Mouse (Mus musculus) adrenal gland (tissue): ENCODE data around the gene Pipox.

Experiments used
- intact Hi-C: fragments of 180-260 bp; cut with DNase I; formaldehyde crosslinking; loops from one replicate; pipeline ENCODE4 v1.15.1; 2025

Pipox gene

DNA sequence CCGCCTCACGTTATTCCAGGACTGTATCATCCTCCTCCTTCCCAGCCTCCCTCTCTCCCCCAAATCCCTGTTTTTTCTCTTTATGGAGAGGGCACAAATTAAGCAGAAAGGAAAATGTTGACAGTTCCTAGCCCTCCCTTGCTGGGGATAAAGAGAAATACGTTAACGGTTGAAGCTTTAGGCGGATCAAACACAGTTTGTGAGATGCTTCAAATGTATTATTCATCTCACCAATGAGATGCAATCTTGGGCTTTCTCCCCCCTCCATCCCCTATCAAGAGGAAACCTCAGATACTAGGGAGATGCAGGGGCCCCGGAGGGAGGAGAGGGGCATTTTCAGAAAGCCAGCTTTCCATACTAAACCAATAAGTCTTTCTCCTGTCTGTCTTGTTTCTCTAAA is 15.9 kb upstream of the Pipox start:
- intact Hi-C loops = no loop called here

- intact Hi-C loops = no loop called here
Measured at GRCm38 (mm10) chr11:77909376-77909775, 15.5 kb upstream of the Pipox start.

GRCm38 (mm10) chr11:77908468-77908867 is 14.6 kb upstream of the Pipox start:
- intact Hi-C loops = no loop called here

DNA sequence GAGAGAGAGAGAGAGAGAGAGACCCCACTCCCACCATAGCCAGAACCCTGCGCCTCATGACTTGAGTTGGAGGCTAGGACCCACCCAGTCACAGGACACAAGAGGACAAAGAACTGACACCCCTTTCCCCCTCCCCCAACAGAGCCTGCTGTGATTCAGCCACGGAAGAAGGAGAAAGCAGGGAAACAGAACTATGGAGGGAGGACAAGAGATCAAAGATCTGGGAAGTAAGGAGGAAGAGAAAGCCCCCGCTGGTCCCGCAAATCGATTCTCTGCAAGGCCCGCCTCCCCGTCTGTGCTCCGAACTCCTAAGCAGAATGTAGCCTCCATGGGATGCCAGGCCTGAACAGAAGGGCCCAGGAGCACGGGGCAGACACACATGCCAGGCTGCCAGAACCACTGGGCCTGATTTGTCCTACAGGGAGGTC is 12.9 kb upstream of the Pipox start:
- intact Hi-C loops = no loop called here

GRCm38 (mm10) chr11:77906097-77906687 is 12.3 kb upstream of the Pipox start:
- intact Hi-C loops = no loop called here

GRCm38 (mm10) chr11:77904707-77905106 is 10.8 kb upstream of the Pipox start:
- intact Hi-C loops = no loop called here

DNA sequence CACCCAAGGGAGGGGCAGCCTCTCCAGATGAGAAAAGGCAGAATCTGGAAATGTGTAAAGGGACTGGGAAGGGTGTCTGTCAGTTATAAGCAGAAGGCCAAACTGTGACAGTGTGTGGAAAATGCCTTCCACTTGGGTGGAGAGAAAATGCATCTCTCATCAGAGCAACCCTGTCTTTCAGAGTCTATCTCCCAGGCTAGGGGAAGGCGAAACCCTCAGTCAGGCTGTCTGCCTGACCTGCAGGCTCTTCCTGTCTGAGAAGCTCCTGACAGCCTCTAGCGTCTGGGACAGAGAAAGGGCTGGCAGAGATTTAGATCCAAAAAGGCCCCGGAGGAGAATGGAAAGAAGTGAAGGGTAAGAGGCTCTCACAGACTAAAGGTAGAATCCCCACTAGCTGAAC is 9.9 kb upstream of the Pipox start:
- intact Hi-C loops = no loop called here

DNA sequence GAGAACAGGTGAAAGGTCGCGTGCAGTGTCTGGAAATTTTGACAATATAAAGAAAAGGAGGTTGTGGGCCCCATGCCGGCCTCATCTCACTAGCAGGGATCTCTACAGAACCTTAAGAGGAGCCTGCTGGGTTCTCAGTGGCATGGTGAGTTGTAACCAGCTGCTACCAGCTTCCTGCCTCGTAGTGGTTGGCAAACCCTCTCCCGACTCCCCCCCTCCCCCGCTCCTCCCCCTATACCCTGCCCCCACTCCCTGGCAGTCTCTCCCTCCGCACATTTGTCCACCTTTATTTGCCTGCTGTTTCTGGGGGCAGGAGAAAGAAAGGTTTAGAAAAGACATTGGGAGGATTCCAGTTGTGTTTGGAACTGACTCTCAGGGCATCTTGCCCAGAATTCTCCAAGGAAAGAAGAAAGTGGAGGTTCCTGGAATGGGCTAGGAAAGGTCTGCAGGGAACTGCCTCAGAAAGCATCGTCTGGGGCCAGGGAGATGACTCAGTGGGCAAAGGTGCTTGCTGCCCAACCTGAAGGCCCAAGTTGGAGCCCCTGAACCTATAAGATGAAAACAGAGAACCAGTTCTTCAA is 8.0 kb upstream of the Pipox start:
- intact Hi-C loops = no loop called here

DNA sequence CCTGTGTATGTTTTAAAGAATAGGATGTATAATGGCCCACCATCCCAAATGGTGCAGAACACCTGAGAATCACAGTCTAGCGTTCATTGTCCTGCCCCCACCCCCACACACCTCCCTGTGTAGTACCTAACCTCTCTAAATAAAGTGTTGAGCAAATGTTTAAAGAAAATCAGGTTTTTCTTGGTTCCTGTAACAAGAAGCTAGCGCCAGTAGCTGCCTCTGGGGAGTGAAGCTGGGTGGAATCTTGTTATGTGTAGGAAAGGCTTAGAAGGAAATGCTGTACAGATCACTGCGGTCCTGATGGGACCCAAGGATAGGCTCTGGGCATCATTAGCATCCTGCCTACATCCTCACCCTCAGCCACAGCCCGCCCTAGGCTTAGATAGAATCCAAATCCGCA is 7.5 kb upstream of the Pipox start:
- intact Hi-C loops = no loop called here

GRCm38 (mm10) chr11:77900696-77901095 is 6.8 kb upstream of the Pipox start:
- intact Hi-C loops = no loop called here

DNA sequence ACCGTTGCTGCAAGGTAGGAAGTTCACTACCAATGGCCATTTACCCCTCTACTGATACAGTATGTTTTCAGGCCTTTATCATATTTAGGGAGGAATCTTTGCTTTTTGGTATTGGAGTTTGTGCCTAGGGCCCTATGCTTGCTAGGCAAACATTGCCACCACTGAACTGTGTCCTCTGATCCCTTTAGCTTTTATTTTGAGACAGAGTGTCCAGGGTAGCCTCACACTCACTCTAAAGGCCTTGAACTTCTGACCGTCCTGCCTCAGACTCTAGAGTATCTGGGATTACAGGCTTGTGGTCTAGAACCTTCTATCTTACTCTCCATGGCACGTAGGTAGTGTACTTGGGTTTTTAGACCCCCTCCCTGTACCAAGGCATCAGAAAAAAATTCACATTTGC is 6.3 kb upstream of the Pipox start:
- intact Hi-C loops = no loop called here

- intact Hi-C loops = loop anchor here (5.0 kb wide), 1 partner anchor 35 kb away; the partner anchor contains the start of gene Sez6
Measured at GRCm38 (mm10) chr11:77896820-77897805, 3.2 kb upstream of the Pipox start.

GRCm38 (mm10) chr11:77896480-77896819 is 2.6 kb upstream of the Pipox start:
- intact Hi-C loops = loop anchor here (5.0 kb wide), 1 partner anchor 36 kb away; the partner anchor contains the start of gene Sez6

- intact Hi-C loops = loop anchor here (5.0 kb wide), 1 partner anchor 36 kb away; the partner anchor contains the start of gene Sez6
Measured at GRCm38 (mm10) chr11:77896011-77896410, 2.1 kb upstream of the Pipox start.

DNA sequence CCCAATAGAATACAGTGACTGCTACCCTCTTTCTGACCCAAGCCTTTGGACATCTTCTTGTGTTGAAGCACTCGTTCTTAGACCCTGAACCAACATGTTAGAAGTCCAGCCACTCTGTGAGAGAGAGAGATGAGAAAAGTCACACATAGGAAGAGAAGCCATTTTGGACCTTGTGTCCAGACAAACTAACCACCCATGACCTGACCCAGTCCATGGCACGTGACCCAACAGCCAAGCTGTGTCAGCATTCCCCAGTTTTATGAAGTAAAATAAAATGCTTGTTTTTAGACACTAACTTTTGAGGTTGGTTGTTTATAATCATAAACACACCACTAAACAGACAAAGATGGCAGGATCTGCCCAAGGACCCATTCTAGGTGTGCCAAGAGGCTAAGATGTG is 1.1 kb upstream of the Pipox start:
- intact Hi-C loops = loop anchor here (5.0 kb wide), 1 partner anchor 37 kb away; the partner anchor contains the start of gene Sez6

DNA sequence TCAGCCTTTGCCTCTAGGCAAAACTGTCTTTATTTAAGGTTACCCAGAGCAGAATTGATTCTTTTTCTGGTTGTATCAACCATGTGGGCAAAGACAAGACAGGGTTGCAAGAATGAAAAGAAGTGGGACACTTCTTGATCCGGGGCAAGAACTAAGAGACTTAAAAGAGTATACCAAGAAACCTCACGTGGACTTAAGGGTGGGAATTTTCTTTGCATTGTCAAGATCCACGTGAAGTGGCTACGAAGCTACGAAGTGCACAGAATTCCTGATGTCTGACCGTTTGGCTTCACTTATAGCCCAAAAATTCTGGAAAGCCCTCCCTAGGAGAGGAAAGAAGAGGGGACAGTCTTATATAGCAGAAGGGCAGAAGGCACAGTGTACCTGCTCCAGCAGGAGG is 613 bp downstream of the Pipox start:
- intact Hi-C loops = no loop called here

DNA sequence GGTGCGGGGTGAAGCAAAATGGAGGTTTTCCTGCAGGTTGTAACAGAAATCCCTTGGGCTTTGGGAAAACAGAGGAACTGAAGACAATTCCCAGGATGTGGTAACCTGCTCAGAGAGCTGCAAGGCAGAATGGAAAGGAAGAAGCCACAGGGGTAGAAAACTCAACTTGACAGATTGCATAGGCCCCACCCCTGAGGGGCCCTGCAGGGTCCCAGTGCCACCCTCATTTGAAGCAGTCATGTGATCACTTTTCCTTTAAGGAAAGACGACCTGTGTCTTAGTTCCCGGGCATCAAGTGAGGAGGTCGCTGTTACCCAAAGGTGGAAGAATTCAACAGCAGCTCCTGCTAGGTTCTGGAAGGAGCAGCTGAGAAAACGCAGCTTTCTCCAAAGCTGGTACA is 1.0 kb downstream of the Pipox start:
- intact Hi-C loops = no loop called here

GRCm38 (mm10) chr11:77890648-77891258 is 3.1 kb downstream of the Pipox start:
- intact Hi-C loops = no loop called here

DNA sequence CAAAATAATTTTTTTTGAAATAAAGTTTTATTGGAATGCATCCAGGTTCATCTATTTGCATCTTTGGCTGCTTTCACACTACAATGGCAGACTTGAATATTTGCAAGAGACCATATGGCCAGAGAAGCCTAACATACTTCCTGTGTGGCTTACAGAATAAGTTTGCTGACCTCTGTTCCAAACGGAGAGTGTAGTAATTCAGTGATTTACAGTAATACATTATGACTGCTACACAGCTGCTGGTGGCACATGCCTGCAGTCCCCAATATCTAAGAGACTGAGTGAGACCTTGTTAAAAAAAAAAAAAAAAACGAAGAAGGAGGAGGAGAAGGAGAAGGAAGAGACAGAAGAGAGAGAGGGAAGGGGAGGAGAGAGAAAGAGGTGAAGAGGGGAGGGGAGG is 4.4 kb downstream of the Pipox start:
- intact Hi-C loops = no loop called here

DNA sequence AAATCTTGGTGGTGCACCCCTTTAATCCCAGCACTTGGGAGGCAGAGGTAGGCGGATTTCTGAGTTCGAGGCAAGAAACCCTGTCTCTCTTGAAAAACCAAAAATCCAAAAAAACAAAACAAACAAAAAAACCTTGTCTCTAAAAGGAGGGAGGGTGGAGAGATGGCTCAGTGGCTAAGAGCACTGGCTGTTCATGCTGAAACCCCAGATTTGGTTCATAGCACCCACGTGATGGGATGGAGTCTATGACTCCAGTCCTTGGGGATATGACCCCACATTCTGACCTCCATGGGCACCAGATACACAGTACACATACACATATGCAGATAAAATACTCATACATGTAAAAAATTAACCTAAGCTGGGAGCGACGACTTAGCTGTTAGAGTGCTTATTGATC is 5.0 kb downstream of the Pipox start:
- intact Hi-C loops = no loop called here

DNA sequence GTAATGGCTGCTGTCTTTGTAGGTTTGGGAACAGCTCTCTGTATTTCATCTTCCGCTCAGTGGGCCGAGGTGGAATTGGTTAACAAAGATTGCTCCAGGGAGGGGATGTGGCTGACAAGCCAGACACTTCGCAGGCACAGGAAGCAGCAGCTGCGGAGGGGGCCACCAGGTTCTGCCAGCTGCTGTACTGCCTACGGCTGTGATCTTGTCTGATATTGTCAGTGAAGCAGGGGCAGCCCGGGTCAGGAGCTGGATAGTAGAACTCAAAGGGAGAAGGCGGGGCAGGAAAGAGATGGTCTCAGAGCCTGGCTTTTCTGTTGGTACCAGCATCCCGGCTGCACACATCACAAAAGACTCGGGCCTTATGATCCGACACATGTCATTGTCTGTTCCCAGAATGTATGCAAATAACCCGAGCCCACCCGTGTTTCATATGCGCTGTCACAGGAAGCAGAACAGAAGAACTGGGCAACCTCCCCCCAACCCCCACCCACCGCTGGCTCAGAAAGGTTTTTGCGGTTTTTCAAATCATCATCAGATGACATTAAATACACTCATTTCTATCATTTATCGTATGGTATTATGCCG is 6.4 kb downstream of the Pipox start:
- intact Hi-C loops = no loop called here

- intact Hi-C loops = no loop called here
Measured at GRCm38 (mm10) chr11:77885246-77885575, 8.7 kb downstream of the Pipox start.
